Mouse (Mus musculus): ENCODE measurements around the gene Togaram2. TPM values are rescaled to one million over a fixed set of nuclear protein-coding genes. Genes with fewer than 3 reads are reported as not detected.
"Not testable (repeated sequence)": the region's sequence is repeated elsewhere in the genome, so short reads cannot be mapped to it uniquely, and the experiment has no call there.

The Togaram2 gene
- polyA plus RNA-seq (2015; fragmentation: Nextera tagmentation; extraction: Ambion mirVana): 0.45 and 0.75 TPM in 2 replicates

GRCm38 (mm10) chr17:71673092-71673491 lies at the start of gene Togaram2:
Gene Togaram2, plus strand, starts transcription at chr17:71673261.
- H3K4me3 ChIP-seq: no peak within 1 kb of the TSS
- 49% methylated on average over 9 of the region's 9 CpGs for whole genome bisulfite sequencing

GRCm38 (mm10) chr17:71631806-71632205 lies 41.3 kb upstream of the Togaram2 start:
- Histone ChIP-seq H3K36me3 (peaks cover 62% of the 10 kb centered on the region), H3K27me3 (no peaks in the 10 kb centered on the region), H3K4me1 (replicated peaks) (no peaks in the 10 kb centered on the region), H3K4me3 (no peak overlapping the region), H3K9me3 (no peaks in the 10 kb centered on the region), H3K27ac (replicated peaks) (no peak overlapping the region), H3K9ac (no peak overlapping the region), H3K4me2 (no peak overlapping the region)
- WGBS: 93% methylated on average over 10 of the region's 10 CpGs
- ATAC-seq (ENCODE audit: low FRiP score, low read depth): no peak

More at GRCm38 (mm10) chr17:71673092-71673491, at the start of gene Togaram2:
- Histone ChIP-seq H3K36me3 (no peaks in the 10 kb centered on the region), H3K4me1 (replicated peaks) (peaks cover 3% of the 10 kb centered on the region), H3K27ac (replicated peaks) (no peak within 1 kb of the TSS), H3K4me2 (no peak within 1 kb of the TSS), H3K9me3 (no peaks in the 10 kb centered on the region), H3K9ac (no peak within 1 kb of the TSS), H3K27me3 (no peaks in the 10 kb centered on the region)
- peak; percentile 69; the same call in 1 of the 2 replicates for ATAC-seq (ENCODE audit: low FRiP score, low read depth)

- H3K27ac ChIP-seq (replicated peaks): no peak overlapping the region
- no peak for ATAC-seq (ENCODE audit: low FRiP score, low read depth)
- H3K9ac ChIP-seq: no peak overlapping the region
- H3K9me3 ChIP-seq: no peaks in the 10 kb centered on the region
- no peaks in the 10 kb centered on the region for H3K4me1 ChIP-seq (replicated peaks)
- H3K36me3 ChIP-seq: peaks cover 59% of the 10 kb centered on the region
- no peak overlapping the region for H3K4me3 ChIP-seq
- H3K27me3 ChIP-seq: no peaks in the 10 kb centered on the region
- 84% methylated on average over 8 of the region's 8 CpGs for WGBS
- no peak overlapping the region for H3K4me2 ChIP-seq
These were observed 39.7 kb upstream of the Togaram2 start for GRCm38 (mm10) chr17:71633350-71633749.

- Histone ChIP-seq H3K4me2 (no peak overlapping the region), H3K4me3 (no peak overlapping the region), H3K27me3 (no peaks in the 10 kb centered on the region), H3K9ac (no peak overlapping the region), H3K4me1 (replicated peaks) (no peaks in the 10 kb centered on the region), H3K36me3 (peaks cover 70% of the 10 kb centered on the region), H3K27ac (replicated peaks) (no peak overlapping the region), H3K9me3 (no peaks in the 10 kb centered on the region)
- 96% methylated on average over 8 of the region's 8 CpGs for WGBS
- ATAC-seq (ENCODE audit: low FRiP score, low read depth): no peak
These were observed 36.3 kb upstream of the Togaram2 start for GRCm38 (mm10) chr17:71636786-71637185.

- no peak overlapping the region for H3K4me3 ChIP-seq
- no peak overlapping the region for H3K27ac ChIP-seq (replicated peaks)
- no peak overlapping the region for H3K4me2 ChIP-seq
- 88% methylated on average over 4 of the region's 4 CpGs for WGBS
- H3K4me1 ChIP-seq (replicated peaks): no peaks in the 10 kb centered on the region
- ATAC-seq (ENCODE audit: low FRiP score, low read depth): no peak
- H3K27me3 ChIP-seq: no peaks in the 10 kb centered on the region
- no peak overlapping the region for H3K9ac ChIP-seq
- H3K36me3 ChIP-seq: peaks cover 75% of the 10 kb centered on the region
- H3K9me3 ChIP-seq: no peaks in the 10 kb centered on the region
These were observed 35.3 kb upstream of the Togaram2 start for GRCm38 (mm10) chr17:71637750-71638265.

GRCm38 (mm10) chr17:71639056-71639455 lies 34.0 kb upstream of the Togaram2 start:
- peaks cover 68% of the 10 kb centered on the region for H3K36me3 ChIP-seq
- not testable (repeated sequence) for H3K4me3 ChIP-seq; H3K27ac ChIP-seq (replicated peaks); H3K27me3 ChIP-seq; H3K9ac ChIP-seq; ATAC-seq (ENCODE audit: low FRiP score, low read depth); H3K9me3 ChIP-seq; H3K4me1 ChIP-seq (replicated peaks); H3K4me2 ChIP-seq
- WGBS: 91% methylated on average over 5 of the region's 5 CpGs

GRCm38 (mm10) chr17:71640421-71641085 lies 32.5 kb upstream of the Togaram2 start:
- Histone ChIP-seq H3K27me3 (no peaks in the 10 kb centered on the region), H3K9me3 (no peaks in the 10 kb centered on the region), H3K27ac (replicated peaks) (no peak overlapping the region), H3K4me1 (replicated peaks) (no peaks in the 10 kb centered on the region), H3K4me2 (no peak overlapping the region), H3K4me3 (no peak overlapping the region), H3K9ac (no peak overlapping the region), H3K36me3 (peaks cover 63% of the 10 kb centered on the region)
- 89% methylated on average over 9 of the region's 9 CpGs for WGBS
- ATAC-seq (ENCODE audit: low FRiP score, low read depth): no peak

- 88% methylated on average over 3 of the region's 3 CpGs for WGBS
- no peaks in the 10 kb centered on the region for H3K9me3 ChIP-seq
- no peak overlapping the region for H3K27ac ChIP-seq (replicated peaks)
- no peaks in the 10 kb centered on the region for H3K27me3 ChIP-seq
- H3K4me3 ChIP-seq: no peak overlapping the region
- ATAC-seq (ENCODE audit: low FRiP score, low read depth): no peak
- H3K4me2 ChIP-seq: no peak overlapping the region
- H3K36me3 ChIP-seq: peaks cover 53% of the 10 kb centered on the region
- no peak overlapping the region for H3K9ac ChIP-seq
- no peaks in the 10 kb centered on the region for H3K4me1 ChIP-seq (replicated peaks)
These were observed 30.9 kb upstream of the Togaram2 start for GRCm38 (mm10) chr17:71642190-71642589.

- no peak for ATAC-seq (ENCODE audit: low FRiP score, low read depth)
- Histone ChIP-seq H3K27ac (replicated peaks) (no peak overlapping the region), H3K4me1 (replicated peaks) (no peaks in the 10 kb centered on the region), H3K27me3 (no peaks in the 10 kb centered on the region), H3K9me3 (no peaks in the 10 kb centered on the region), H3K9ac (no peak overlapping the region), H3K4me2 (no peak overlapping the region), H3K4me3 (no peak overlapping the region), H3K36me3 (peaks cover 30% of the 10 kb centered on the region)
- WGBS: 91% methylated on average over 9 of the region's 9 CpGs
These were observed 23.1 kb upstream of the Togaram2 start for GRCm38 (mm10) chr17:71650011-71650410.

- Histone ChIP-seq H3K9me3 (no peaks in the 10 kb centered on the region), H3K9ac (no peak overlapping the region), H3K4me1 (replicated peaks) (no peaks in the 10 kb centered on the region), H3K4me3 (no peak overlapping the region), H3K36me3 (peaks cover 29% of the 10 kb centered on the region), H3K4me2 (no peak overlapping the region), H3K27me3 (no peaks in the 10 kb centered on the region), H3K27ac (replicated peaks) (no peak overlapping the region)
- ATAC-seq (ENCODE audit: low FRiP score, low read depth): no peak
- WGBS: 92% methylated on average over 2 of the region's 2 CpGs
These were observed 20.6 kb upstream of the Togaram2 start for GRCm38 (mm10) chr17:71652495-71652894.

GRCm38 (mm10) chr17:71652934-71653333 lies 20.1 kb upstream of the Togaram2 start:
- H3K36me3 ChIP-seq: peaks cover 33% of the 10 kb centered on the region
- ATAC-seq (ENCODE audit: low FRiP score, low read depth): no peak

GRCm38 (mm10) chr17:71657521-71657920 lies 15.5 kb upstream of the Togaram2 start:
- H3K36me3 ChIP-seq: peaks cover 23% of the 10 kb centered on the region
- 78% methylated on average over 4 of the region's 4 CpGs for WGBS
- H3K9me3 ChIP-seq: no peaks in the 10 kb centered on the region
- no peak overlapping the region for H3K4me3 ChIP-seq
- H3K4me1 ChIP-seq (replicated peaks): peaks cover 3% of the 10 kb centered on the region
- no peak overlapping the region for H3K27ac ChIP-seq (replicated peaks)
- H3K27me3 ChIP-seq: no peaks in the 10 kb centered on the region
- H3K4me2 ChIP-seq: no peak overlapping the region
- no peak for ATAC-seq (ENCODE audit: low FRiP score, low read depth)
- no peak overlapping the region for H3K9ac ChIP-seq

More at GRCm38 (mm10) chr17:71652934-71653333, 20.1 kb upstream of the Togaram2 start:
- Histone ChIP-seq H3K4me2 (no peak overlapping the region), H3K9ac (no peak overlapping the region), H3K9me3 (no peaks in the 10 kb centered on the region), H3K27ac (replicated peaks) (no peak overlapping the region), H3K4me3 (no peak overlapping the region), H3K27me3 (no peaks in the 10 kb centered on the region), H3K4me1 (replicated peaks) (no peaks in the 10 kb centered on the region)
- WGBS: 94% methylated on average over 5 of the region's 5 CpGs

Measured in hindbrain, embryonic 15.5 days (tissue).